Mouse (Mus musculus) lung, postnatal 10 days (tissue): Measurements from ENCODE around the gene Nanos1.

ENCODE experiments used
- DNase-seq: peaks from one replicate; pipeline ENCODE4 v3.0.0; 2021

Gene Nanos1

DNA sequence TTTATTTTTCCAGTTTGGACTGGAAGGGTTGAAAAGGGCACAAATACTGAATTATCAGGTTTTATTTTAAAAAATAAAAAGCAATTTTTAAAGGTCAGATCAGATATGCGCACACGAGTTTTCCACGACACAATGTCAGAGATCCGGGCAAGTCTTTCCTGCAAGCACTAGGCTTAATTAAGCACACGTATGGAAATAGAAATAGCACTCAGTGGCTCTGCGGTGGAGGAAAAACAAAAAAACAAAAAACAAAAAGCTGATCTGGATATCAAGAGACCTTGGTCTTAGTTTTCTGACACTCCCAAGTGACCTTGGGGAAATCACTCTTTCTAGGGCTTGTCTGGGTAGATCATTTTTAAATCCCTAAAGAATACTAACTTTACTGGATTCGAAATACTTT, 33.7 kb downstream of the Nanos1 start:
- DNase-seq: no peak

DNA sequence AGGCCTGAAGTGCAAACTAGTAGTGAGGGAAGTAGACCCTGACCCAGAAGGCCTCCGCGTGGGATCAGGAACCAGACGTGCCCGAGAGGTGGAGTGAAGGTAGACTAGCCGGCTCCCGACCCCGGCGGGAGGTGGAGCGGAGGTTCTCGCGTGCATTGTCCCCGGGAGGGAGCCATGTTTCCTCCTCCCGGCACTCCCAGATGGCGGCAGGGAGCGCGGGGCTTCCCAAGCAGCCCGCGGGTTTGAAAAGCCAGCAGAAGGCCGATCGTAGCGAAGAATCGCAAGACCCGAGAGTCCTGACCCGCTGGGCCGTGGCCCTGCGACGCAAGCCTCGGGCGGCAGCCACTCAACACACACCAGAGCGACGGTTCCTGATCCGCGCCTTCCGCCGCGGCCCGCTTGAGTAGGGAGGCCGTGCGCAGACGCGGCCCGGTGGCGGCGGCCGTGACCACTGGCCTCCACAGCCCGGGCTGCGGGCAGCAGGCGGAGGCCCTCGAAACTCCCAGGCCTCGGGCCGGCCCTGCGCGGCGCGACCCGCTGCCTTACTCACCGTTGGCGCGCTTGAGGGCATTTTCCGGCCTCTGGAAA, 34.2 kb downstream of the Nanos1 start:
- DNase-seq: peak; percentile 70

DNA sequence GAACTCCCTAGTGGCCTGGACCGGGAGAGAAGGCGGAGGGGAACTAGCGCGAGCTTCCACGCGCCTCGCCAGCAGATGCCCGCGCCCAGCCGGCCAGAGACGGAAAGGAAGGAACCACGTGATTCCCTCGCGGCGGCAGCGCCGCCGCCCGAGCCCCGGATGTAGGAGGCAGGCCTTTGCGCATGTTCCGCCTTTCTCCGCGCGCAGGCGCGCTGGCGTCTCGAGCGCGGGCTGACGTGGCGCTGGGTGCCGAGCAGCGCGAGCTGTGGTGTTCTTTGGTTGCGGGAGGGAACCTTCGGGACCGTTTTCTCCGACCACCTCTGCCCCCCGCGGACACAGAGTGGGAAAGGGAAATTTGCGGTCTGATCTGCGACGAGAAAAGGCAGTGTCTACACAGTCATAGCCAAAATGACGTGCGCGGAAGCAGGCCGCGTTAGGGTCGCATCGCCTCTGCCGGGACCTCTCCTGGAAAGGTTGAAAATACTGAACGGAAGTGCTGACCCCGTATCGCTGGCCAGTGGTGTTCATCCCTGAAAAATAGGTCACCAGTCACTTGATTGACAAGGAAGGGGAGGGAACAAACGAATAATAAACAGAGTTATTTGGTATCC, 34.9 kb downstream of the Nanos1 start, which contains the start of gene Eif3a:
Eif3a (minus strand) TSS at position 108 of the 611 bp plus-strand sequence.
- peak; percentile 96 for DNase-seq

DNA sequence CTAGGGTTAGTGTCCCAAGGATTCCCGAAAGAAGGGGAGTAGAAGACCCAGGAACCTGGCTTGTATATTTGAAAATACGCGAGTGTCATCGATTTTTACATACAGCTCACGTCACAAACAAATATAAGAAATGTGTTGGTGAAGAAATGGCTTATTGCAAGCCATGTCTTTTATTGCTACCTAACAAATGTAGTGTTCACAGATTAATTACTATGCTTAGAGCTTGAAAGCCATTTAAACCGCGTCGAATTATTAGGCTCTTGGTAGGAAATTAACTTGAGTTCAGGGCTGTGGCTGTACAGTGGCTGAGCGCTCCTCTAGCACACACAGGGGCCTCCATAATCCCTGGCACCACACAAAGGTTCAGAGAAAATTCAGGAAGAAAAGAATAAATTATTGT, 35.4 kb downstream of the Nanos1 start:
- DNase-seq: no peak

DNA sequence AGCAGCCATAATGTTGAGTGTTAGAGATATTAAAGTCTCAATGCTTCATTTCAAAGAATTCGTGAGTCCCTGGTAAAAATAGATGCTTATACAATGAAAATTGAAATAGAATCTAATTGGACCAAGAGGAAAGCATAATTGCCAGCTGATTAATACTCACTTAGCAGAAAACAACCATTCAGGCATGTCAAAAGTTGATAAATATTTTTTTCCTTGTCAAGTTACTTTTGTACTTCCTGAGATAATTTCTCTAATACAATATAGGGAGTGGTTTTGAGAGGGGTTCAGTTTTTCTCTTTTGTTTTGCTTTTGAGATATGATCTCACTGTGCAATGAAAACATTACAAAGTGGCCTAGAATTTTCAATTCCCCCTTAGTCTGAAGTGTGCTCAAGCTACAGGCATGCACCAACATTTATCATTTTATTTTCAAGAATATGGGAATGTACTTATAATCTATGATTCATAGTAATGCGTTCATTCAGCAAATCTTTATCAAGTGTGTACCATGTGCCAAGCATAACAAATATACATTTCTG, 37.5 kb downstream of the Nanos1 start:
- no peak for DNase-seq

DNA sequence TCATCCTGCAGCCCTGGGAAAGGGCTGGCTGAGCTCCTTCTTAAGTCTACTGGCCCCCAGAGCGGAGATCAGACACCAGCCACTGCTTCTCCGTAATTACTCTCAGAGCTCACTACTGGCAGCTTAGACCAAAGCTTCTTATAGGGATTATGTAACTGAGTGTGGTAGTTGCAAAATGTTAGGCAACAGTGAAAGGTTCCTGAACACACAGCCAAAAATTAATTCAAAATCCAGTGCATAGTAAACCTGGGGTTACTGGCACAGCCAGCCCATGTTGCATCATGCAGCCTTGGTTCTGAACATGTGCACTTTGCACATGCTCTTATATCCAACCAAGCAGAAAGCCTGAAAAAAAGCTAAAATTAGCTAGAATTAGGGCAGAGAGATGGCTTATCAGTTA, 39.5 kb downstream of the Nanos1 start:
- peak; percentile 22 for DNase-seq

GRCm38 (mm10) chr19:60797415-60797814, 41.6 kb downstream of the Nanos1 start:
- DNase-seq: no peak

GRCm38 (mm10) chr19:60799867-60800569, 44.2 kb downstream of the Nanos1 start:
- no peak for DNase-seq

GRCm38 (mm10) chr19:60804903-60805302, 49.1 kb downstream of the Nanos1 start:
- no peak for DNase-seq
